Mouse (Mus musculus) ES-E14 (cell line): ENCODE measurements around the gene C1ql4. TPM values are rescaled to one million over a fixed set of nuclear protein-coding genes. Genes with fewer than 3 reads are reported as not detected.
A peak's percentile ranks its signal among the peaks of the same experiment; 100 is the strongest.
"Not testable (repeated sequence)": the region's sequence is repeated elsewhere in the genome, so short reads cannot be mapped to it uniquely, and the experiment has no call there.

Experiments
- DNase-seq: peaks from one replicate; pipeline ENCODE4 v3.0.0-alpha.2; 2013; ENCODE audit warnings: low read depth, low spot score
- H3K27ac ChIP-seq: 2 replicates; pipeline ENCODE4 v1.5.1; 2012; ENCODE audit warnings: low read depth, mild to moderate bottlenecking, low read length, moderate library complexity, mixed read lengths; ENCODE audit not compliant: poor library complexity, insufficient read depth, severe bottlenecking
- H3K36me3 ChIP-seq: 2 replicates; pipeline ENCODE4 v1.6.1; 2012; ENCODE audit warnings: mild to moderate bottlenecking, low read length, moderate library complexity, mixed read lengths; ENCODE audit not compliant: control insufficient read depth, poor library complexity, insufficient read depth, severe bottlenecking
- H3K4me1 ChIP-seq, 2 experiments: fragments of 150-350 bp in 1 of 2; sonication (generic) in 1 of 2; 2 replicates each; pipeline ENCODE4 v1.6.1; 2012; ENCODE audit warnings: low read length in 2 of 2, mild to moderate bottlenecking in 1 of 2, mixed read lengths in 1 of 2; ENCODE audit not compliant: control insufficient read depth in 2 of 2, insufficient read depth in 2 of 2, poor library complexity in 1 of 2
- H3K4me3 ChIP-seq, 2 experiments: fragments of 150-350 bp in 1 of 2; sonication (generic) in 1 of 2; 2 replicates each; pipeline ENCODE4 v1.5.1; 2012; ENCODE audit warnings: low read length in 2 of 2, low read depth in 1 of 2, mild to moderate bottlenecking in 1 of 2, mixed read lengths in 1 of 2; ENCODE audit not compliant: insufficient read depth in 1 of 2, poor library complexity in 1 of 2, severe bottlenecking in 1 of 2
- H3K9ac ChIP-seq: 2 replicates; pipeline ENCODE4 v1.6.1; 2012; ENCODE audit warnings: low read depth, mild to moderate bottlenecking, low read length, mixed read lengths; ENCODE audit not compliant: poor library complexity, insufficient read depth, severe bottlenecking
- H3K9me3 ChIP-seq: fragments of 150-350 bp; sonication (generic); 2 replicates; pipeline ENCODE4 v1.6.1; 2012; ENCODE audit warnings: low read depth, mild to moderate bottlenecking, low read length; ENCODE audit not compliant: control insufficient read depth, insufficient read depth
- CHD2 ChIP-seq: IDR thresholded peaks from 2 replicates; pipeline ENCODE4 v1.6.1; 2014; ENCODE audit warnings: mild to moderate bottlenecking, low read depth, low read length, inconsistent platforms
- HCFC1 ChIP-seq: IDR thresholded peaks from 2 replicates; pipeline ENCODE4 v1.6.1; 2012; ENCODE audit warnings: low read length, inconsistent platforms, borderline replicate concordance; ENCODE audit not compliant: insufficient read depth
- MAFK ChIP-seq: IDR thresholded peaks from 2 replicates; pipeline ENCODE4 v1.6.1; 2014; ENCODE audit warnings: mild to moderate bottlenecking, low read depth, low read length, inconsistent platforms; ENCODE audit not compliant: insufficient read depth
- ZC3H11A ChIP-seq: IDR thresholded peaks from 2 replicates; pipeline ENCODE4 v1.6.1; 2012; ENCODE audit warnings: low read depth, mild to moderate bottlenecking, inconsistent platforms, low read length, borderline replicate concordance
- ZNF384 ChIP-seq: IDR thresholded peaks from 2 replicates; pipeline ENCODE4 v1.6.1; 2012; ENCODE audit warnings: low read depth, low read length, inconsistent platforms
- in situ Hi-C, 2 experiments: fragments of 600-800 bp; cut with MboI; formaldehyde crosslinking; loops; one replicate each; pipeline ENCODE4 v1.15.1; 2025; ENCODE audit warnings: low sequenced_read_pairs in 2 of 2, inconsistent platforms in 1 of 2; ENCODE audit not compliant: unreplicated experiment in 2 of 2
- total RNA-seq: library from RNA; depleted of rRNA; stranded (reverse); fragments of 300-350 nt; gene quantifications from 2 replicates; pipeline ENCODE4 v1.2.3, GENCODE M21; 2012

C1ql4 gene
- total RNA-seq, 1 experiment, result 3.7 TPM

DNA sequence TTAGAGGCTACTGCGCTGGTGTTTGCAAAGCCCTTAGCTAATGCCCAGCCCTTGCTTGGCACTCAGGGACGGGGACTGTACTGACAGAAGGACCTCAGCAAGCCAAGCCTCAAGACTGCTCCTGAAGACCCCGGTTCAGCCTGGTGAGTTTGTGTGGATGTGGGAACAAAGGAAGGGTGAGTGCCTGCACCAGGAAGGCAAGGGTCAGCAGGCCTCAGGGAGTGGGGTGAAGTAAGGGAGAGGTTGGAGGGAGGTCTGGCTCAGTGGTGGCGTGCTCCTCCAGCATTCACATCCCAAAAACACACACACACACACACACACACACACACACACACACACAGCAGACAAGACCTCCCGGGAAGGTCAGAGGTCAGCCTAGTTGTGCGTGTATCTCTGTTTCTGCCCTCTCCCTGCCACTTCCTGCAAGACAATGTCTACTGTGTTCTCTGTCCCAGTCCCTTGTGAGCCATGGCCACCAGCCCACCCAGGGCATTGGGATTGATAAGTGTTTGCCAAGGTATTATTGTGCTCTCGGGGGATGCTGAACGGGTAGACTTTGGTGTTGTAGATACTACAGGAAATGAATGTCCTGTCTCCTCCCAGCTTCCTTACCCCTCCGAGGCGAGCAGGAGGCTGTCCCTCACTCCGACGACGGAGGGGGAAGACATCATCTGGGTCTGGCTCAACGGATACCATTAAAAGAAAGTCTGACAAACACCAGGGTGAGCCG, 9.3 kb downstream of the C1ql4 start:
- no peak for TF ChIP-seq ZNF384
- TF ChIP-seq MAFK, result no peak
- no peak for TF ChIP-seq CHD2
- no peak for TF ChIP-seq HCFC1
- no peak for TF ChIP-seq ZC3H11A
- Histone ChIP-seq H3K9ac (no peak overlapping the region), H3K4me3 (no peak overlapping the region), H3K9me3 (no peaks in the 10 kb centered on the region), H3K27ac (no peak overlapping the region), H3K4me1 (peaks cover 0 to 7% of the 10 kb centered on the region in 2 experiments; a peak in 2 of 4 replicates), H3K36me3 (peaks cover 49% of the 10 kb centered on the region)
- no peak for DNase-seq
- in situ Hi-C loops, result loop anchor here in 1 of 2 experiments (25.0 kb wide), 1 partner anchor 291 kb away; the partner anchor contains the start of genes Wnt1 and Wnt10b

DNA sequence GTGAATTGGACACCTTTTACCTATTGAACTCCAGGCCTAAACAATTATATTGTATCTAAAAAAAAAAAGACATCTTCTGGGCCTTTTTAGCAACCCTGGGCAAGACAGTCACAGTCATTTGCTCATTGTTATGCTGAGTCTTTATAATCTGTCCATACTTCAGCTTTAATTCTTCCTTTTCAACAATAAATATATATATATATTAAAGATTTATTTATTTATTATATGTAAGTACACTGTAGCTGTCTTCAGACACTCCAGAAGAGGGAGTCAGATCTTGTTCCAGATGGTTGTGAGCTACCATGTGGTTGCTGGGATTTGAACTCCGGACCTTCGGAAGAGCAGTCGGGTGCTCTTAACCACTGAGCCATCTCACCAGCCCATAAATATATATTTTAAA, 11.6 kb downstream of the C1ql4 start:
- H3K9me3 ChIP-seq, H3K9ac ChIP-seq, H3K4me3 ChIP-seq, H3K4me1 ChIP-seq, H3K27ac ChIP-seq, DNase-seq: not testable (repeated sequence)
- in situ Hi-C loops, result loop anchor here in 1 of 2 experiments (25.0 kb wide), 1 partner anchor 289 kb away; the partner anchor contains the start of genes Wnt1 and Wnt10b
- peaks cover 30% of the 10 kb centered on the region for H3K36me3 ChIP-seq

DNA sequence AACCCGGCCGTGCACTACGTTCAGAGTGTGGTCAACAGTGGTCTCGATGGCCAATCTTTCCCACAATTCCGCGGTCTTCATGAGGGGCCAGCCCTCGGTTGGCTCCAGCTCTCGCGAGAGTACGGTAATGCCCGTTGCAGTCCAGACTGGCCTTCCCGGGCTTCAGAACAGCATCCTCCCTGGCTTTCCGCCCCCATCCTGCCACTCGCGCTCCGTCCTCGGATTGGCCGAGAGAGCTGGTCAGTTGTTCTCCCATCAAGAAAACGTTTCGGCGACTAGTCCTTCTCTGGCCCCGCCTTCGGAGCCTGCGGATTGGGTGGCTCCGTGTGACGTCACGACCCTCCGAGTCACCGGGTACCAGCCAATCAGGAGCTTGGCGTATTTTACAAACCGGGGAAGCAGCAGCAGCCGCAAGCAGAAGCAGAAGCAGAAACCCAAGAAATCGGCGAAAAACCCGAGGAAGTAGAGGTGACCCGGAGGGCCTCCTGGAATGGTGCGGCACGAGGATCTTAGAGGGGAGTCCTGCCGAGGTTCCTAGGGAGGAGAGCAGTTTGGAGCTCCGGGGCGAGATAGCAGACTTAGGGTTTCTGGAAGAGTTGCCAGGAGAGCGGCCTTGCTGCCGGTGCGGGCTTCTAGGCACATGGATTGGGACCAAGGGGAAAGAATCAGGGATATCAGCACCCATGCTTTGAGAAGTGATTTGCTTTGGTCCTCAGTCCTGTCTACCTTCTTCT, 12.8 kb downstream of the C1ql4 start:
- Histone ChIP-seq H3K27ac (peak overlapping the region; percentile 58), H3K9ac (peak overlapping the region; percentile 93), H3K4me1 (peaks cover 0 to 4% of the 10 kb centered on the region in 2 experiments; a peak in 1 of 4 replicates), H3K36me3 (peaks cover 23% of the 10 kb centered on the region), H3K4me3 (peak overlapping the region; percentile 86 to 99), H3K9me3 (no peaks in the 10 kb centered on the region)
- peak; percentile 96 for DNase-seq
- in situ Hi-C loops, result loop anchor here in 1 of 2 experiments (25.0 kb wide), 1 partner anchor 287 kb away; the partner anchor contains the start of genes Wnt1 and Wnt10b
- TF ChIP-seq MAFK, result no peak
- TF ChIP-seq CHD2, result peak; percentile 95
- TF ChIP-seq HCFC1, result peak; percentile 21; the same call in 1 of the 2 replicates

DNA sequence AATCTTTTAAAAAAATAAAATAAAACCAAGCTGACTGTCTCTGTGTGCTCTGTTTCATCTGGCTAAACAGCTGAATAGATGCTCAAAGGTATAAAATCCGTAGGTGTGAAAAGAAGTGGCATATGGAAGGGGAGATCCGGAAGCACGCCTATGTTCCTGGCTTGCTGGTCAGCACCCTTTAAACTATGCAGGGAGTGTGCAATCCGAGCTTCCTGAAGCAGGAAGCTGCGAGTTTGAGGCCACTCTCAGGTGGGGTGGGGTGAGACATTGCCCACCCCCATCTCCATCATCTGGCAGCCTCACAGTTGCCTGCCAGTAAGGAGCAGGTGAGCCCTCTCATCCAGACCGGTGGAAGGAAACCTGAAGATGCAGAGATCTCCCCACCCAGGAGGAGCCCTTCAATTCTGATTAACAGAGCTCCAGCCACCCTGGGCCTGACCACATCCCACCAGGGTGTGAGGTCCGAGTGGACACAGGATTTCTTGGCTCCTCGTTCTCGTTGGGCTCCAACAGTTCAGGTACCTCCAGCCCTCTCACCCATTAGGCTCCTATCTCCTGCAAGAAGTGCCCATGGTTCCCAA, 13.5 kb downstream of the C1ql4 start, which contains the start of gene Troap:
TSS of gene Troap (plus strand) at position 557 of the 581 bp plus-strand sequence.
- no peaks in the 10 kb centered on the region for H3K9me3 ChIP-seq
- no peak for DNase-seq
- peak within 1 kb of the TSS; percentile 58 for H3K27ac ChIP-seq
- peaks cover 0 to 4% of the 10 kb centered on the region in 2 experiments; a peak in 1 of 4 replicates for H3K4me1 ChIP-seq
- peaks cover 23% of the 10 kb centered on the region for H3K36me3 ChIP-seq
- H3K9ac ChIP-seq, result peak within 1 kb of the TSS; percentile 93
- in situ Hi-C loops, result no loop called here
- peak within 1 kb of the TSS; percentile 86 to 99 for H3K4me3 ChIP-seq
- TF ChIP-seq HCFC1 (no peak), MAFK (no peak), ZNF384 (no peak), CHD2 (no peak), ZC3H11A (no peak)
